In genomic region chr17:50625584-50625983, GRCm38 (mm10) we compare ENCODE assay signal across 17 mouse cellular contexts.
"Had no signal": no experiment of that assay in that cellular context is flagged by ENCODE, and none has a peak within 500 bp of the region (broad histone marks: within the 10 kb centered on the region; RNA-seq: fewer than 3 reads in every experiment).

No protein-coding gene starts in this region.

- H3K9me3 ChIP-seq: neural tube, embryonic 12.5 days; neural tube, embryonic 13.5 days; neural tube, embryonic 15.5 days; stomach, embryonic 15.5 days had no signal

- H3K36me3 ChIP-seq: neural tube, embryonic 12.5 days; neural tube, embryonic 13.5 days; neural tube, embryonic 15.5 days; stomach, embryonic 15.5 days had no signal

- H3K27ac ChIP-seq: neural tube, embryonic 12.5 days; neural tube, embryonic 13.5 days; neural tube, embryonic 15.5 days; stomach, embryonic 15.5 days; stomach, postnatal 0 days had no signal

- H3K9ac ChIP-seq: neural tube, embryonic 12.5 days; neural tube, embryonic 13.5 days; neural tube, embryonic 15.5 days; stomach, embryonic 15.5 days had no signal

- H3K4me2 ChIP-seq: neural tube, embryonic 12.5 days; neural tube, embryonic 13.5 days; neural tube, embryonic 15.5 days; stomach, embryonic 15.5 days had no signal

- DNase-seq: retina, postnatal 1 day; right cerebral cortex, adult 18-20 months; right cerebral cortex, postnatal 14 days; right cerebral cortex, postnatal 25 days; right cerebral cortex, postnatal 4 days; spleen, adult 18-20 months; thymus, adult 18-20 months; thymus, adult 2 months; thymus, postnatal 14 days; thymus, postnatal 25 days; thymus, postnatal 36 days; thymus, postnatal 4 days had no signal

- H3K4me3 ChIP-seq: neural tube, embryonic 12.5 days; neural tube, embryonic 13.5 days; neural tube, embryonic 15.5 days; stomach, embryonic 15.5 days had no signal

- H3K4me1 ChIP-seq: neural tube, embryonic 12.5 days; stomach, embryonic 15.5 days had no signal

- H3K27me3 ChIP-seq: neural tube, embryonic 12.5 days; neural tube, embryonic 13.5 days; neural tube, embryonic 15.5 days; stomach, embryonic 15.5 days had no signal
